In genomic region chr4:43052627-43053026, GRCm38 (mm10) we compare ENCODE assay signal across 8 mouse cellular contexts. TPM values are rescaled to one million over a fixed set of nuclear protein-coding genes. Genes with fewer than 3 reads are reported as not detected.
DNase-seq lines count a peak whose midpoint lies in the region; ATAC-seq and TF ChIP-seq lines count a peak whose summit lies in the region.

No protein-coding gene starts in this region.

- H3K36me3 ChIP-seq in liver, embryonic 12.5 days: no peaks in the 10 kb centered on the region
- no peaks in the 10 kb centered on the region for H3K36me3 ChIP-seq in thymus, adult 2 months (ENCODE audit: control insufficient read depth, insufficient read depth, low read length)

- peak; percentile 47; the same call in 1 of the 2 replicates for ATAC-seq in liver, embryonic 12.5 days

- H3K27me3 ChIP-seq in liver, embryonic 12.5 days (replicated peaks): 0 out of 2 replicates have a peak, but pooled peaks cover 1% of the 10 kb centered on the region
- H3K27me3 ChIP-seq in thymus, adult 2 months (ENCODE audit: control insufficient read depth, insufficient read depth, low read length): no peaks in the 10 kb centered on the region

- TF ChIP-seq POLR2A in thymus, adult 2 months (IDR thresholded peaks at IDR 0.05; ENCODE audit: control insufficient read depth, extremely low read depth, insufficient read depth, low read length, poor library complexity): no peak

- DNase-seq in adrenal gland, postnatal 14 days: peak; percentile 46
- DNase-seq in adrenal gland, postnatal 4 days (ENCODE audit: low spot score in 2 of 2): no peak
- peak; percentile 66 for DNase-seq in thymus, postnatal 0 days (ENCODE audit: low spot score)
- no peak for DNase-seq in thymus, postnatal 25 days
- DNase-seq in forelimb bud, embryonic 11.5 days (ENCODE audit: low read depth, low spot score): peak; percentile 73
- no peak for DNase-seq in ovary, adult 18-20 months (ENCODE audit: low spot score)
- no peak for DNase-seq in thymus, adult 2 months

- H3K4me1 ChIP-seq in liver, embryonic 12.5 days: no peaks in the 10 kb centered on the region
- no peaks in the 10 kb centered on the region for H3K4me1 ChIP-seq in thymus, adult 2 months (replicated peaks; ENCODE audit: control insufficient read depth, insufficient read depth, low read length)

- H3K27ac ChIP-seq in liver, embryonic 12.5 days: no peak overlapping the region
- no peak overlapping the region for H3K27ac ChIP-seq in thymus, adult 2 months (ENCODE audit: control insufficient read depth, insufficient read depth, low read length)

- no peak overlapping the region for H3K9ac ChIP-seq in liver, embryonic 12.5 days

- no peak overlapping the region for H3K4me3 ChIP-seq in liver, embryonic 12.5 days
- no peak overlapping the region for H3K4me3 ChIP-seq in thymus, adult 2 months (ENCODE audit: control insufficient read depth, insufficient read depth, low read length)

- H3K9me3 ChIP-seq in liver, embryonic 12.5 days (replicated peaks): no peaks in the 10 kb centered on the region

- no peak overlapping the region for H3K4me2 ChIP-seq in liver, embryonic 12.5 days

- 6% methylated on average over 4 of the region's 4 CpGs for WGBS in liver, embryonic 12.5 days (ENCODE audit: insufficient replicate concordance)
- 12% methylated on average over 4 of the region's 4 CpGs for WGBS in thymus, adult 2 months

- TF ChIP-seq CTCF in thymus, adult 2 months (IDR thresholded peaks at IDR 0.05; ENCODE audit: borderline replicate concordance, control insufficient read depth, extremely low read depth, insufficient read depth, low read length, poor library complexity): no peak

RNA-seq across cellular contexts. Expression of gene Unc13b, which starts 6.1 kb away (rescaled TPM):
- 12.1 and 13.9 TPM in 2 replicates for total RNA-seq in adrenal gland, postnatal 14 days (2021)
- 10 to 100 TPM; 14.0 to 17.4 TPM for total RNA-seq in adrenal gland, postnatal 4 days (2021)
- polyA plus RNA-seq in thymus, postnatal 0 days (2015; fragmentation: Nextera tagmentation; extraction: Ambion mirVana): 0.15 and 0.29 TPM in 2 replicates
- 0.91 and 1.2 TPM in 2 replicates for polyA plus RNA-seq in liver, embryonic 12.5 days (2016; fragmentation: Nextera tagmentation; extraction: Ambion mirVana)
- polyA plus RNA-seq in thymus, adult 2 months (2012; rRNA removed): 1.7 and 2.7 TPM in 2 replicates

RNA-seq across cellular contexts. Expression of gene Fam214b, which starts 6.6 kb away (rescaled TPM):
- 36.6 and 40.8 TPM in 2 replicates for total RNA-seq in adrenal gland, postnatal 14 days (2021)
- total RNA-seq in adrenal gland, postnatal 4 days (2021): 10 to 100 TPM; 37.6 to 40.8 TPM
- polyA plus RNA-seq in thymus, postnatal 0 days (2015; fragmentation: Nextera tagmentation; extraction: Ambion mirVana): 2.4 and 3.0 TPM in 2 replicates
- polyA plus RNA-seq in liver, embryonic 12.5 days (2016; fragmentation: Nextera tagmentation; extraction: Ambion mirVana): 28.9 and 32.2 TPM in 2 replicates
- polyA plus RNA-seq in thymus, adult 2 months (2012; rRNA removed): 8.3 and 9.8 TPM in 2 replicates

RNA-seq across cellular contexts. Expression of gene Stoml2, which starts 21.1 kb away (rescaled TPM):
- total RNA-seq in adrenal gland, postnatal 14 days (2021): 200 and 206 TPM in 2 replicates
- 100 to 1,000 TPM; 193 to 202 TPM for total RNA-seq in adrenal gland, postnatal 4 days (2021)
- polyA plus RNA-seq in thymus, postnatal 0 days (2015; fragmentation: Nextera tagmentation; extraction: Ambion mirVana): 207 and 226 TPM in 2 replicates
- 280 and 292 TPM in 2 replicates for polyA plus RNA-seq in liver, embryonic 12.5 days (2016; fragmentation: Nextera tagmentation; extraction: Ambion mirVana)
- polyA plus RNA-seq in thymus, adult 2 months (2012; rRNA removed): 71.2 and 78.5 TPM in 2 replicates

RNA-seq across cellular contexts. Expression of gene Pigo, which starts 27.0 kb away (rescaled TPM):
- total RNA-seq in adrenal gland, postnatal 14 days (2021): 16.8 and 17.3 TPM in 2 replicates
- 10 to 100 TPM; 21.7 to 25.0 TPM for total RNA-seq in adrenal gland, postnatal 4 days (2021)
- polyA plus RNA-seq in thymus, postnatal 0 days (2015; fragmentation: Nextera tagmentation; extraction: Ambion mirVana): 17.0 and 18.3 TPM in 2 replicates
- 16.8 and 19.4 TPM in 2 replicates for polyA plus RNA-seq in liver, embryonic 12.5 days (2016; fragmentation: Nextera tagmentation; extraction: Ambion mirVana)
- 47.4 and 54.5 TPM in 2 replicates for polyA plus RNA-seq in thymus, adult 2 months (2012; rRNA removed)

RNA-seq across cellular contexts. Expression of gene Fancg, which starts 42.3 kb away (rescaled TPM):
- total RNA-seq in adrenal gland, postnatal 14 days (2021): 8.7 and 10.2 TPM in 2 replicates
- 10 to 100 TPM; 11.7 to 14.9 TPM for total RNA-seq in adrenal gland, postnatal 4 days (2021)
- polyA plus RNA-seq in thymus, postnatal 0 days (2015; fragmentation: Nextera tagmentation; extraction: Ambion mirVana): 20.1 and 23.9 TPM in 2 replicates
- polyA plus RNA-seq in liver, embryonic 12.5 days (2016; fragmentation: Nextera tagmentation; extraction: Ambion mirVana): 12.3 and 13.6 TPM in 2 replicates
- 50.0 and 59.1 TPM in 2 replicates for polyA plus RNA-seq in thymus, adult 2 months (2012; rRNA removed)

Comparison
In these comparisons a context has a peak if more than half of its experiments do, and no peak if none do; other contexts are left out.
1. DNase-seq: peak in adrenal gland, postnatal 14 days (single experiment), thymus, postnatal 0 days (single experiment) and forelimb bud, embryonic 11.5 days (single experiment); none in adrenal gland, postnatal 4 days (0 of 2), thymus, postnatal 25 days (single experiment), ovary, adult 18-20 months (single experiment) and thymus, adult 2 months (single experiment).